Mouse (Mus musculus) stomach, embryonic 16.5 days (tissue): ENCODE measurements around the gene Uts2r. TPM values are rescaled to one million over a fixed set of nuclear protein-coding genes. Genes with fewer than 3 reads are reported as not detected.
A peak's percentile ranks its signal among the peaks of the same experiment; 100 is the strongest.

Source experiments
- ATAC-seq: fragments of 200-750 bp; cut with Nextera tagmentation; 2 replicates; pipeline ENCODE4 v1.8.0; 2017; ENCODE audit warnings: moderate number of reproducible peaks, moderate TSS enrichment; ENCODE audit not compliant: insufficient read depth, low FRiP score
- H3K27ac ChIP-seq: fragments of 300-500 bp; sonication (generic); 2 replicates; pipeline ENCODE4 v1.5.1; 2014; ENCODE audit warnings: low read length
- H3K27me3 ChIP-seq: fragments of 300-500 bp; sonication (generic); 2 replicates; pipeline ENCODE4 v1.6.1; 2014; ENCODE audit warnings: low read length, control low read depth, mixed read lengths; ENCODE audit not compliant: control insufficient read depth, insufficient read depth
- H3K36me3 ChIP-seq: fragments of 300-500 bp; sonication (generic); 2 replicates; pipeline ENCODE4 v1.6.1; 2014; ENCODE audit warnings: low read length; ENCODE audit not compliant: control insufficient read depth, insufficient read depth
- H3K4me1 ChIP-seq: fragments of 300-500 bp; sonication (generic); 2 replicates; pipeline ENCODE4 v1.6.1; 2014; ENCODE audit warnings: low read length, control low read depth, mixed read lengths; ENCODE audit not compliant: control insufficient read depth, insufficient read depth
- H3K4me2 ChIP-seq: fragments of 300-500 bp; sonication (generic); 2 replicates; pipeline ENCODE4 v1.6.1; 2014; ENCODE audit warnings: low read depth, low read length, mixed read lengths
- H3K4me3 ChIP-seq: fragments of 300-500 bp; sonication (generic); replicated peaks from 2 replicates; pipeline ENCODE4 v1.5.1; 2014; ENCODE audit warnings: mild to moderate bottlenecking, low read length
- H3K9ac ChIP-seq: fragments of 300-500 bp; sonication (generic); 2 replicates; pipeline ENCODE4 v1.6.1; 2014; ENCODE audit warnings: low read length
- H3K9me3 ChIP-seq: fragments of 300-500 bp; sonication (generic); replicated peaks from 2 replicates; pipeline ENCODE4 v1.6.1; 2016; ENCODE audit warnings: low read length, control low read depth; ENCODE audit not compliant: control insufficient read depth
- WGBS: fragments of 180-500 bp; shearing (Covaris S2); extraction: QIAGEN DNeasy Blood & Tissue Kit; methylation state at CpG from one replicate; pipeline ENCODE4 v1.1.7; 2014; 5-methylcytosine and 5-hydroxymethylcytosine counted together
- polyA plus RNA-seq: library from polyadenylated mRNA; unstranded; fragments of >200 nt; fragmentation: Nextera tagmentation; extraction: Ambion mirVana; gene quantifications from 2 replicates; pipeline ENCODE4 v1.2.1, GENCODE M21; 2015

Uts2r gene
- polyA plus RNA-seq, 1 experiment from 2014 or later = 0.08 TPM

- H3K9me3 ChIP-seq = no peaks in the 10 kb centered on the region
- no peak for ATAC-seq
- H3K9ac ChIP-seq = no peak overlapping the region
- no peaks in the 10 kb centered on the region for H3K36me3 ChIP-seq
- H3K27me3 ChIP-seq = no peaks in the 10 kb centered on the region
- H3K4me1 ChIP-seq = no peaks in the 10 kb centered on the region
- H3K4me2 ChIP-seq = no peak overlapping the region
- no peak overlapping the region for H3K4me3 ChIP-seq
- no peak overlapping the region for H3K27ac ChIP-seq
- WGBS = 68% methylated on average over 2 of the region's 2 CpGs
Measured at GRCm38 (mm10) chr11:121192742-121193141, 32.7 kb downstream of the Uts2r start.

- no peaks in the 10 kb centered on the region for H3K27me3 ChIP-seq
- ATAC-seq = no peak
- no peak overlapping the region for H3K9ac ChIP-seq
- H3K36me3 ChIP-seq = no peaks in the 10 kb centered on the region
- no peaks in the 10 kb centered on the region for H3K9me3 ChIP-seq
- no peak overlapping the region for H3K4me2 ChIP-seq
- no peaks in the 10 kb centered on the region for H3K4me1 ChIP-seq
- H3K27ac ChIP-seq = no peak overlapping the region
- WGBS = 77% methylated on average over 3 of the region's 3 CpGs
- no peak overlapping the region for H3K4me3 ChIP-seq
Measured at GRCm38 (mm10) chr11:121193415-121193814, 33.3 kb downstream of the Uts2r start.

- ATAC-seq = no peak
- Histone ChIP-seq H3K27me3 (no peaks in the 10 kb centered on the region), H3K4me3 (no peak overlapping the region), H3K4me1 (peaks cover 1% of the 10 kb centered on the region; the same call in 1 of the 2 replicates), H3K36me3 (no peaks in the 10 kb centered on the region), H3K9ac (no peak overlapping the region), H3K9me3 (no peaks in the 10 kb centered on the region), H3K27ac (no peak overlapping the region), H3K4me2 (no peak overlapping the region)
- 19% methylated on average over 2 of the region's 2 CpGs for WGBS
Measured at GRCm38 (mm10) chr11:121198622-121199021, 38.6 kb downstream of the Uts2r start.

- no peaks in the 10 kb centered on the region for H3K9me3 ChIP-seq
- H3K9ac ChIP-seq = no peak overlapping the region
- H3K36me3 ChIP-seq = no peaks in the 10 kb centered on the region
- H3K4me2 ChIP-seq = no peak overlapping the region
- peaks cover 4% of the 10 kb centered on the region; the same call in 1 of the 2 replicates for H3K4me1 ChIP-seq
- no peak overlapping the region for H3K27ac ChIP-seq
- no peaks in the 10 kb centered on the region for H3K27me3 ChIP-seq
- no peak for ATAC-seq
- 77% methylated on average over 4 of the region's 4 CpGs for WGBS
- H3K4me3 ChIP-seq = no peak overlapping the region
Measured at GRCm38 (mm10) chr11:121199851-121200250, 39.8 kb downstream of the Uts2r start.

DNA sequence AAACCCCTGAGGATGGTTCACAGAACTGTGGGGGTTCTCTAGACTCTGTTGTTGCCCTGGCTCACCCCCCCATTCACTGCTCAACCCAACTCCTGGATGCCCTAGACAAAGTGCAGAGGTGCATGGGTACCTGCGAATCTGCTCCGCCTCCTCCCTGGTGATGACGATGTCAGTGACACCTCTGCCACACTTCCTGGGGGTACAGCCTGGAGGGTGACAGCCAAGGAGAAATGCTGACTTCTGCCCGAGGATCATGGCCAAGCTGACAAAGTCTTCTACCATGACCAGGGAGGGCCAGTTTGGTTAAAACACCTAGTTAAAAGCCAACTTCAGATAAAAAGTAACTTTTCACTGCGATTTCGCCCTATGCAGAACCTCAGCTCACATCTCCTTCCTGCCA, 40.7 kb downstream of the Uts2r start:
- 88% methylated on average over 6 of the region's 6 CpGs for WGBS
- no peak overlapping the region for H3K4me2 ChIP-seq
- H3K36me3 ChIP-seq = no peaks in the 10 kb centered on the region
- peaks cover 8% of the 10 kb centered on the region for H3K4me1 ChIP-seq
- no peaks in the 10 kb centered on the region for H3K27me3 ChIP-seq
- H3K9me3 ChIP-seq = no peaks in the 10 kb centered on the region
- no peak overlapping the region for H3K9ac ChIP-seq
- no peak for ATAC-seq
- no peak overlapping the region for H3K27ac ChIP-seq
- H3K4me3 ChIP-seq = no peak overlapping the region

- no peaks in the 10 kb centered on the region for H3K36me3 ChIP-seq
- no peaks in the 10 kb centered on the region for H3K27me3 ChIP-seq
- H3K4me3 ChIP-seq = no peak overlapping the region
- WGBS = 42% methylated on average over 11 of the region's 11 CpGs
- no peak overlapping the region for H3K4me2 ChIP-seq
- peaks cover 8% of the 10 kb centered on the region for H3K4me1 ChIP-seq
- H3K9me3 ChIP-seq = no peaks in the 10 kb centered on the region
- ATAC-seq = no peak
- H3K27ac ChIP-seq = no peak overlapping the region
- no peak overlapping the region; the same call in 1 of the 2 replicates for H3K9ac ChIP-seq
Measured at GRCm38 (mm10) chr11:121201436-121202198, 41.5 kb downstream of the Uts2r start.

DNA sequence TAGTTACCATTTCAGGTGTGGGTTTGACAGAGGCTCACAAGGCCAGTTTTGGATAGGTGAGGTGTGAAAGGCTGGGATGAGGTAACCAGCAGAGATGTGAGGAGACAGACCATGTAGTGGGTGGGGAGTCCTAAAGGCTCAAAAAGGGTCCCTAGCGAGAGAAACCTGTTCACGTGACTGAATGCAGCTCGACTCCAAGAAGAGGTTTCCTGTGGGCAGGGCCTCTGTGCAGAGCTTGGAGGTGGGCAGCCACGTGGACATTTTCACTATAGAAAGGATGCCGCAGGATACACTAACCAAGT, 43.7 kb downstream of the Uts2r start:
- peak overlapping the region; percentile 27; the same call in 1 of the 2 replicates for H3K27ac ChIP-seq
- H3K4me3 ChIP-seq = peak overlapping the region; percentile 90
- H3K36me3 ChIP-seq = peaks cover 3% of the 10 kb centered on the region; the same call in 1 of the 2 replicates
- peak overlapping the region; percentile 79 for H3K4me2 ChIP-seq
- ATAC-seq = no peak
- no peaks in the 10 kb centered on the region for H3K9me3 ChIP-seq
- under 1% methylated on average over 5 of the region's 5 CpGs for WGBS
- H3K4me1 ChIP-seq = peaks cover 8% of the 10 kb centered on the region
- H3K27me3 ChIP-seq = no peaks in the 10 kb centered on the region
- peak overlapping the region; percentile 1; the same call in 1 of the 2 replicates for H3K9ac ChIP-seq

GRCm38 (mm10) chr11:121204161-121205006, 44.3 kb downstream of the Uts2r start, which contains the start of the genes Hexdc and Ogfod3:
Hexdc (plus strand) TSS chr11:121204433.
Ogfod3 (minus strand) TSS chr11:121204711.
- Histone ChIP-seq H3K36me3 (peaks cover 3% of the 10 kb centered on the region; the same call in 1 of the 2 replicates), H3K9me3 (no peaks in the 10 kb centered on the region), H3K4me2 (peak within 1 kb of the TSS; percentile 79), H3K9ac (peak within 1 kb of the TSS; percentile 88), H3K4me3 (peak within 1 kb of the TSS; percentile 90), H3K27ac (peak within 1 kb of the TSS; percentile 83), H3K4me1 (peaks cover 8% of the 10 kb centered on the region), H3K27me3 (no peaks in the 10 kb centered on the region)
- ATAC-seq = peak; percentile 98
- under 1% methylated on average over 70 of the region's 70 CpGs for WGBS
